Mouse (Mus musculus): ENCODE results near the gene Galk1. TPM values are rescaled to one million over a fixed set of nuclear protein-coding genes. Genes with fewer than 3 reads are reported as not detected.

Galk1 gene
- total RNA-seq, 2 experiments from 2014 or later = 31.7 to 33.1 TPM

DNA sequence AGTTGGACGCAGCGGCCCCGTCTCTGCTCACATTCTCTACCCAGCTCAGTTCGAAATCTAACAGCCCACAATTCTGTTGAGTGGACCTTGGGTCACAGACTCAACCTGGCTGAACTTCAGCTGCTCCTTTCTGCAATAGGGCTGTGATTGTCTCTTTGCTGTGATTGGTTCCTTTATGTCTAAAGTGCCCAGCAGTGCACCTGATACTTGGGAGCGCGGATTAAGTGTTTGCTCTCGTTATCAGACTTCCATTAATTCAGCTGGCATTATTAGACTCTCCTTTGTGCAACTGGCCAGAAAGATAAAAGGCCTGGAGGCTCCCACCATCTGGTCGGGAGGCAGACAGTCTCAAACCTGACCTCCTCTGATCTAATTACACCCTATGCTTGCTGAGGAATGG lies 2.3 kb upstream of the Galk1 start:
- DNase-seq = no peak
- intact Hi-C loops (cut with DNase I) = loop anchor here (5.0 kb wide), 1 partner anchor 117 kb away; the partner anchor contains the start of gene Trim65

DNA sequence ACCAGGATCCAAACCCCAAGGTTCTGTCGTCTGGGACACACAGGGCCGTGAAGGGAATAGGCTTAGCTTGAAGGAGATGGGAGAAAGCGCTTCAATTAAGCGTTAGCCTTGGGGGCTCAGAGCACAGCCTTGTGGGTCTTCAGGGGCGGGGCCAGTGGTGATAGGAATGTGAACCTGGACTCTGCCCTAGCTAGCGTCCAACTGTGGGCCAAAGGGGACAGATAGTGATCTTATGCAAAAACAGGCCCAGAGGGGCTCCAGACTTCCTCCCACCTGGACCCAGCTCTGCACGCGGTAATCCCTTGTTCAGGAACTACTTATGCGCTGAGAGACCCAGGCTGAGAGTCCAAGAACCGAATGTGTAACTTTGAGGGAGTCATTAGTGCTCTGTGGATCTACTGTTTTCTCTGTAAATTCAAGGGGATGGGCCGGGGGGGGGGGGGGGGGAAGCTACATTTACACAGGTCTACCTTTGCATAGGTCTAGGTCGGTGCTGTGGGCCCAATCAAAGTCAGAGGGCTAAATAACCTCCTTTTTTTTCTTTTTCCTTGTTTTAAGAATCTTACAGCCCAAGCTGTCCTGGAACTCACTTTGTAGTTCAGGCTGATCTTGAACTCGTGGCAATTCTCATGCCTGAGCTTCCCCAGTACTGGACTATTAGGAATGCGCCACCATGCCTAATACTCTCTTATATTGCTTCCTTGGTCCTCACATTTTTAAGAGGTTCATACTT lies 824 bp downstream of the Galk1 start:
- no peak for DNase-seq
- intact Hi-C loops (cut with DNase I) = loop anchor here (5.0 kb wide), 1 partner anchor 121 kb away; the partner anchor contains the start of gene Trim65

- intact Hi-C loops (cut with DNase I) = loop anchor here (5.0 kb wide), 1 partner anchor 121 kb away; the partner anchor contains the start of gene Trim65
- DNase-seq = no peak
Observed at GRCm38 (mm10) chr11:116010948-116011347, 1.6 kb downstream of the Galk1 start.

DNA sequence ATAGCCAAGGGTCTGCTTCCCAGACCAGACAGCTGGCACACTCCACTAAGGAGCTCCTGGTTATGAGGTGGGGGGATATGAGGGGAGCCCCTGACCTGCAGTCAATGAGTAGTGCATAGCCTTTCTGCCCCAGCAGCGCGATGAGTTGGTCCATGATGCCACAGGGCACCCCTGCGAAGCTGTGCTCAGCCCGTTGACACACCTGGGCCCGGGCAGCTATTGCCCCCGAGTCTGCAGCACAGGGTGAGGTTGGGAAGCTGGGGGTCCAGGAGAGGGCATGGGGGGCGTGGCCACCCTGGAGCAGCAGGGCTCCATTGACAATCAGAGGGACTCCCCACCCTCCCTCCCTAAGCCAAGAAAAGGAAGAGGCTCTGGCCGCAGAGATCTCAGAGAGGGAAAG lies 2.4 kb downstream of the Galk1 start:
- no peak for DNase-seq

DNA sequence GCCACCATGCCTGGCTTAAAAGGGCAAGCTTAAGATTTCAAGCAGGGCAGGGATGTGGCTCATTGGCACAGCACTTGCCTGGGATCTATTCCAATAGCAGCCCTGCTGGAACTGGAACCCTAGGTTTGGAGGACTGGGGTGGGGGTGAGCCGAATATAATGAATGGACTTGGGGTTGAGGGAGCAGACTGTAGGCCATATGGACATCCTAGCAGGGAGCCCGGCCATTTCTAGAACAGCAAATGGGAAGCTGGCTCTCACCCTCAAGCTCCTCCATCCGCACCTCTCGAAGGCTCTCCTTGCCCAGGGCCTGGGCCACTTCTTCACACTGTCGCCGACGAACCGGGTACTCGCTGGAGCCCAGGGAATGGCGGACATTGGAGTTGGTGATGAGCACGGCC lies 2.9 kb downstream of the Galk1 start:
- intact Hi-C loops (cut with DNase I) = loop anchor here (5.0 kb wide), 1 partner anchor 123 kb away; the partner anchor contains the start of gene Trim65
- no peak for DNase-seq

More for the DNA sequence above, 2.4 kb downstream of the Galk1 start:
- intact Hi-C loops (cut with DNase I) = loop anchor here (5.0 kb wide), 1 partner anchor 122 kb away; the partner anchor contains the start of gene Trim65

GRCm38 (mm10) chr11:116008832-116009375 lies 3.6 kb downstream of the Galk1 start:
- intact Hi-C loops (cut with DNase I) = no loop called here
- DNase-seq = no peak

GRCm38 (mm10) chr11:116008411-116008810 lies 4.1 kb downstream of the Galk1 start:
- DNase-seq = no peak
- intact Hi-C loops (cut with DNase I) = no loop called here

GRCm38 (mm10) chr11:116007095-116007850 lies 5.2 kb downstream of the Galk1 start:
- DNase-seq = no peak
- intact Hi-C loops (cut with DNase I) = no loop called here

- intact Hi-C loops (cut with DNase I) = no loop called here
- no peak for DNase-seq
Observed at GRCm38 (mm10) chr11:116005701-116006419, 6.7 kb downstream of the Galk1 start.

- intact Hi-C loops (cut with DNase I) = no loop called here
- peak; percentile 85 to 86 for DNase-seq
Observed at GRCm38 (mm10) chr11:116004840-116005700, 7.4 kb downstream of the Galk1 start.

DNA sequence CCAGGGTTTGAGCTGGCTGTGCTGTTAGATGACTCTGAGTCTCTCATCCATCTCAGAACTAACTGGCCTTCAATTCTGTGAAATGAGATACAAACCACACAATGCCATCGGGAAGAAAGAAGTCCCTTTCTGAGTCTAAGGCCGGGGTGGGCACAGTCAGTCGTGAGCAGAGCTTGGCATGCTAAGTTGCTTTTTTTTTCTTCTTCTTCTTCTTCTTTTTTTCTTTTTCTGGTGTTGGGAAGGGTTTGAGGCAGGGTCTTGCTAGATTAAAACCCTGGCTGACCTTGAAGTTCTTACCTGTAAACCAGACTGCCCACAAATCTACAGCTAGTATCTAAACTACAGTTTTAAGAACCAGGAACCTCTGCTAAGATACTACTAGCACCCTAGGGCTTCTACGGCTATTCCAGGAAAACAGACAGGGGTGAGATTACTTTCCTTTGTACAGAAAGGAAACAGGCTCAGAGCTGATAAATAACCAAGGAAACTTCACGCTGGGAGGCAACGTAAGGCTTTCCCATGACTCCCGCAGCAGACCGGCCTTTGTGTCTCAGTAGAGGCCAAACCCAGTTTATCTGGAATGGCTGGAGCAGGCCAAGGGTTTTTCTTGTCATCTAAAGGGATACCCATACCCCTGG lies 8.2 kb downstream of the Galk1 start:
- intact Hi-C loops (cut with DNase I) = no loop called here

GRCm38 (mm10) chr11:116002894-116003293 lies 9.6 kb downstream of the Galk1 start:
- no peak for DNase-seq
- intact Hi-C loops (cut with DNase I) = no loop called here

More for the DNA sequence above, 8.2 kb downstream of the Galk1 start:
- no peak for DNase-seq

GRCm38 (mm10) chr11:116001725-116002124 lies 10.8 kb downstream of the Galk1 start:
- no peak for DNase-seq
- intact Hi-C loops (cut with DNase I) = no loop called here

DNA sequence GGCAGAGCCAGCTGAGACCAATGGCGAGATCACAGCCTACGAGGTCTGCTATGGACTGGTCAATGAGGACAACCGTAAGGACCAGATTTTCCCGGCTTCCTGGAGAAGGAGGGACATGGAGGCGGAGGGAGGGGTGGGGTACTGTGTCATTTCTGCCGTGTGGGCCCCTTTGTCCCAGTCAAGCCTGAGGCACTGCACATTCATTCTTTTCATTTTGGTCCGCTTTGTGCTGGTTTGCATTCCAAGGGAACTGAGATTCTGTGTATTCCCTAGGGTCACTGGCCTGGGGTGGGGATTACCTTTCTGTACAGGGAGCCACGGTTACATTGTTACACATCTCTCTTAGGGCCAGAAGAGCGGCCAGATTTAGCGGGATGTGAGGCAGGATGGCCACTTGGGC lies 11.9 kb downstream of the Galk1 start:
- no peak for DNase-seq
- intact Hi-C loops (cut with DNase I) = no loop called here

- peak; percentile 78 to 88 for DNase-seq
- intact Hi-C loops (cut with DNase I) = loop anchor here (1.0 kb wide), 1 partner anchor 60 kb away; no protein-coding TSS in a partner anchor
Observed at GRCm38 (mm10) chr11:115999538-116000143, 12.9 kb downstream of the Galk1 start.

DNA sequence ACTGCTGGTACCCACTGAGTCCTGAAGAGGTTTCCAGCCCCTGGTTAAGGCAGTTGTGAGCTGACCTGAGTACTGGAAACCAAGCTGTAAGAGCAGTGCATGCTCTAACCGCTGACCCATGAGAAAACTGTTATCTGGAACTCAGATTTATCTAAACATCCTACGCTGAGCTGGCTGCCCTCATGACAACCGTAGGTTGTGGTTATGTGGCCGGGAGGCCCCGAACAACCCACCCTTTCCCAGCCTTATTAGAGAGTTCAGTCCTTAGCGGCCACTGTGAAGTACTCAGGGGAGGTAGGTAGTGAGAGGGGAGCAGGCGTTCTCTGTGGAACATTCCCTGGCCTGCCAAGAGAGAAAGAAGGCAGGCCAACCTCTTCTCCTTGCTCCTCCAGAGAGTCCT lies 13.5 kb downstream of the Galk1 start:
- intact Hi-C loops (cut with DNase I) = loop anchor here (1.0 kb wide), 1 partner anchor 60 kb away; no protein-coding TSS in a partner anchor
- DNase-seq = no peak

GRCm38 (mm10) chr11:115997662-115998061 lies 14.9 kb downstream of the Galk1 start:
- intact Hi-C loops (cut with DNase I) = no loop called here
- no peak for DNase-seq

DNA sequence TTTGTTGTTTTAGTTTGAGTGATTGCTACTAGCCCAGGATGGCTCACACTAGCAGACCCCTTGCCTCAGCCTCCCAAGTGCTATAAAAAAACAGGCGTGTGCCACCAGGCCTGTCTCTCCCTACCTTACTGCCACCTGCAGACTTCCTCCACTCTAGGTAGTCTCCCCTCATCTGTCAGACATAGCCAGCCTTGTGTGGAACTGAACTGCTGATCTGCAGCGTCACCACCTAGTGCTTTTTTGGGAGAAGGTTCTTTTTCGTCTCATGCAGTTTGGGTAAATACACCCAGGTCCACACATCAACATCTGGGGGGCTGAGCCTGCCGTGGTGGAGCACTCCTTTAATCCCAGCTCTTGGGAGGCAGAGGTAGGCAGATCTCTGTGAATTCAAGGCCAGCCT lies 15.5 kb downstream of the Galk1 start:
- no peak for DNase-seq
- intact Hi-C loops (cut with DNase I) = no loop called here

DNA sequence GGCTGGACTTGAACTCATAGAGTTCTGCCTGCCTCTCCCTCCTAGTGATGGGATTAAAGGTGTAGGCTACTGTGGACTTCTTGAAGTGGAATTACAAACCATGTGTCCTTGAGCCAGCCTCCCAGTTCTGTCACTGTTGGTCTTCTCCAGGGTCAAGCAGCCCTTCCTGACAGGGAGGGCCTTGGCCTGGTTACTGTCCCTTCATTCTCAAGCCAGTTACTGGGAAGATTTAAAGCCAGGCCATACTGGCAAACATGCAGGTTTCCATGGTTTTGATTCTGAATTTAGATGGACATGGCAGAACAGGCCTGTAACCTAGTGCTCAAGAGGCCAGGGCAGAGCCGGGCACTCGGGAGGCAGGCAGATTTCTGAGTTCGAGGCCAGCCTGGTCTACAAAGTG lies 17.3 kb downstream of the Galk1 start:
- no peak for DNase-seq

More for the DNA sequence above, 17.3 kb downstream of the Galk1 start:
- intact Hi-C loops (cut with DNase I) = no loop called here
